Mouse (Mus musculus) heart, embryonic 15.5 days (tissue): ENCODE measurements at regions not wholly inside any gene's neighbourhood (a gene's known extent, or its start where the extent isn't known, plus 50 kb on each side); places are given as distances from the start of the nearest gene placed in this dataset.

Source experiments
- ATAC-seq: fragments of 200-750 bp; cut with Nextera tagmentation; replicated peaks from 2 replicates; pipeline ENCODE4 v1.8.0; 2017; ENCODE audit warnings: low read depth, moderate TSS enrichment; ENCODE audit not compliant: insufficient number of reproducible peaks, insufficient read depth, low FRiP score
- H3K27ac ChIP-seq: fragments of 300-500 bp; sonication (generic); 2 replicates; pipeline ENCODE4 v1.5.1; 2015; ENCODE audit warnings: mild to moderate bottlenecking, inconsistent platforms
- H3K27me3 ChIP-seq: fragments of 300-500 bp; sonication (generic); 2 replicates; pipeline ENCODE4 v1.6.1; 2015; ENCODE audit warnings: inconsistent platforms
- H3K36me3 ChIP-seq: fragments of 300-500 bp; sonication (generic); 2 replicates; pipeline ENCODE4 v1.6.1; 2015; ENCODE audit warnings: mild to moderate bottlenecking, inconsistent platforms
- H3K4me1 ChIP-seq: fragments of 300-500 bp; sonication (generic); replicated peaks from 2 replicates; pipeline ENCODE4 v1.6.1; 2015; ENCODE audit warnings: inconsistent platforms
- H3K4me2 ChIP-seq: fragments of 300-500 bp; sonication (generic); 2 replicates; pipeline ENCODE4 v1.6.1; 2015; ENCODE audit warnings: inconsistent platforms, mild to moderate bottlenecking, moderate library complexity
- H3K4me3 ChIP-seq: fragments of 300-500 bp; sonication (generic); 2 replicates; pipeline ENCODE4 v1.5.1; 2015; ENCODE audit warnings: mild to moderate bottlenecking, inconsistent platforms
- H3K9ac ChIP-seq: fragments of 300-500 bp; sonication (generic); 2 replicates; pipeline ENCODE4 v1.6.1; 2015; ENCODE audit warnings: mild to moderate bottlenecking, inconsistent platforms
- H3K9me3 ChIP-seq: fragments of 300-500 bp; sonication (generic); replicated peaks from 2 replicates; pipeline ENCODE4 v1.6.1; 2016; ENCODE audit warnings: inconsistent platforms
- WGBS: fragments of 180-500 bp; shearing (Covaris S2); methylation state at CpG from one replicate; pipeline ENCODE4 v1.1.7; 2015; ENCODE audit warnings: mixed read lengths; 5-methylcytosine and 5-hydroxymethylcytosine counted together

GRCm38 (mm10) chr1:80030635-80031034 is 169.7 kb upstream of the Serpine2 start:
- Histone ChIP-seq H3K36me3 (no peaks in the 10 kb centered on the region), H3K9me3 (no peaks in the 10 kb centered on the region), H3K4me1 (peaks cover 18% of the 10 kb centered on the region), H3K4me3 (no peak overlapping the region), H3K27ac (peak overlapping the region; percentile 7; the same call in 1 of the 2 replicates), H3K4me2 (no peak overlapping the region), H3K27me3 (no peaks in the 10 kb centered on the region), H3K9ac (no peak overlapping the region)
- WGBS: 79% methylated on average over 1 of the region's 1 CpGs
- no peak for ATAC-seq

GRCm38 (mm10) chr1:80030224-80030623 is 169.2 kb upstream of the Serpine2 start:
- Histone ChIP-seq H3K27ac (no peak overlapping the region), H3K9me3 (no peaks in the 10 kb centered on the region), H3K27me3 (no peaks in the 10 kb centered on the region), H3K4me2 (no peak overlapping the region), H3K4me3 (no peak overlapping the region), H3K36me3 (no peaks in the 10 kb centered on the region), H3K9ac (no peak overlapping the region), H3K4me1 (peaks cover 18% of the 10 kb centered on the region)
- no peak for ATAC-seq
- 48% methylated on average over 3 of the region's 3 CpGs for WGBS

GRCm38 (mm10) chr1:80025863-80026616 is 165.1 kb upstream of the Serpine2 start:
- H3K4me1 ChIP-seq: peaks cover 6% of the 10 kb centered on the region; the same call in 1 of the 2 replicates
- no peak for ATAC-seq
- no peak overlapping the region for H3K4me2 ChIP-seq
- no peaks in the 10 kb centered on the region for H3K9me3 ChIP-seq
- no peak overlapping the region for H3K9ac ChIP-seq
- H3K4me3 ChIP-seq: no peak overlapping the region
- no peaks in the 10 kb centered on the region for H3K36me3 ChIP-seq
- 83% methylated on average over 4 of the region's 4 CpGs for WGBS
- H3K27me3 ChIP-seq: no peaks in the 10 kb centered on the region
- H3K27ac ChIP-seq: no peak overlapping the region

GRCm38 (mm10) chr1:80023518-80024095 is 162.6 kb upstream of the Serpine2 start:
- H3K27ac ChIP-seq: no peak overlapping the region
- H3K9me3 ChIP-seq: no peaks in the 10 kb centered on the region
- no peak overlapping the region for H3K4me2 ChIP-seq
- ATAC-seq: no peak
- no peaks in the 10 kb centered on the region for H3K36me3 ChIP-seq
- no peaks in the 10 kb centered on the region for H3K27me3 ChIP-seq
- no peaks in the 10 kb centered on the region for H3K4me1 ChIP-seq
- H3K9ac ChIP-seq: no peak overlapping the region
- WGBS: 46% methylated on average over 6 of the region's 6 CpGs
- H3K4me3 ChIP-seq: no peak overlapping the region

GRCm38 (mm10) chr1:80021866-80022265 is 160.9 kb upstream of the Serpine2 start:
- Histone ChIP-seq H3K36me3 (no peaks in the 10 kb centered on the region), H3K4me2 (no peak overlapping the region), H3K9ac (no peak overlapping the region), H3K4me3 (no peak overlapping the region), H3K27ac (no peak overlapping the region), H3K4me1 (no peaks in the 10 kb centered on the region), H3K27me3 (no peaks in the 10 kb centered on the region), H3K9me3 (no peaks in the 10 kb centered on the region)
- no peak for ATAC-seq
- WGBS: 55% methylated on average over 3 of the region's 3 CpGs

GRCm38 (mm10) chr1:80018391-80019065 is 157.5 kb upstream of the Serpine2 start:
- 0 out of 2 replicates have a peak, but pooled peaks have one; percentile 14 for ATAC-seq
- H3K4me1 ChIP-seq: no peaks in the 10 kb centered on the region

GRCm38 (mm10) chr1:80015474-80015873 is 154.5 kb upstream of the Serpine2 start:
- Histone ChIP-seq H3K36me3 (no peaks in the 10 kb centered on the region), H3K27ac (no peak overlapping the region)
- 73% methylated on average over 5 of the region's 5 CpGs for WGBS

More at GRCm38 (mm10) chr1:80018391-80019065, 157.5 kb upstream of the Serpine2 start:
- WGBS: 57% methylated on average over 11 of the region's 11 CpGs
- H3K4me3 ChIP-seq: no peak overlapping the region
- no peaks in the 10 kb centered on the region for H3K36me3 ChIP-seq
- H3K27me3 ChIP-seq: no peaks in the 10 kb centered on the region
- no peak overlapping the region for H3K9ac ChIP-seq
- H3K9me3 ChIP-seq: no peaks in the 10 kb centered on the region
- no peak overlapping the region for H3K27ac ChIP-seq
- no peak overlapping the region for H3K4me2 ChIP-seq

GRCm38 (mm10) chr1:80014586-80014985 is 153.6 kb upstream of the Serpine2 start:
- Histone ChIP-seq H3K36me3 (no peaks in the 10 kb centered on the region), H3K9me3 (no peaks in the 10 kb centered on the region), H3K4me1 (no peaks in the 10 kb centered on the region), H3K9ac (no peak overlapping the region), H3K4me2 (no peak overlapping the region), H3K27ac (no peak overlapping the region), H3K27me3 (no peaks in the 10 kb centered on the region), H3K4me3 (no peak overlapping the region)
- ATAC-seq: no peak
- WGBS: 86% methylated on average over 2 of the region's 2 CpGs

More at GRCm38 (mm10) chr1:80015474-80015873, 154.5 kb upstream of the Serpine2 start:
- Histone ChIP-seq H3K9ac (no peak overlapping the region), H3K4me1 (no peaks in the 10 kb centered on the region), H3K9me3 (no peaks in the 10 kb centered on the region), H3K27me3 (no peaks in the 10 kb centered on the region), H3K4me2 (no peak overlapping the region), H3K4me3 (no peak overlapping the region)
- ATAC-seq: no peak

GRCm38 (mm10) chr1:80010724-80011123 is 149.7 kb upstream of the Serpine2 start:
- Histone ChIP-seq H3K9ac (no peak overlapping the region), H3K27me3 (no peaks in the 10 kb centered on the region), H3K4me3 (no peak overlapping the region), H3K36me3 (no peaks in the 10 kb centered on the region), H3K27ac (peak overlapping the region; percentile 16; the same call in 1 of the 2 replicates), H3K4me1 (no peaks in the 10 kb centered on the region), H3K9me3 (no peaks in the 10 kb centered on the region), H3K4me2 (no peak overlapping the region)
- ATAC-seq: peak; percentile 55; the same call in 1 of the 2 replicates
- WGBS: 39% methylated on average over 4 of the region's 4 CpGs

GRCm38 (mm10) chr1:79999081-79999480 is 138.1 kb upstream of the Serpine2 start:
- H3K9ac ChIP-seq: no peak overlapping the region
- H3K9me3 ChIP-seq: no peaks in the 10 kb centered on the region
- no peak for ATAC-seq
- 0 out of 2 replicates have a peak, but pooled peaks cover 4% of the 10 kb centered on the region for H3K4me1 ChIP-seq
- no peaks in the 10 kb centered on the region for H3K27me3 ChIP-seq
- WGBS: 62% methylated on average over 11 of the region's 11 CpGs
- no peak overlapping the region for H3K27ac ChIP-seq
- H3K4me3 ChIP-seq: no peak overlapping the region
- H3K4me2 ChIP-seq: no peak overlapping the region
- H3K36me3 ChIP-seq: no peaks in the 10 kb centered on the region

- ATAC-seq: no peak
These were observed 136.9 kb upstream of the Serpine2 start for GRCm38 (mm10) chr1:79997911-79998310.

More at GRCm38 (mm10) chr1:79997911-79998310, 136.9 kb upstream of the Serpine2 start:
- no peak overlapping the region for H3K4me2 ChIP-seq
- H3K4me3 ChIP-seq: no peak overlapping the region
- WGBS: 86% methylated on average over 10 of the region's 10 CpGs
- H3K9ac ChIP-seq: no peak overlapping the region
- 0 out of 2 replicates have a peak, but pooled peaks cover 4% of the 10 kb centered on the region for H3K4me1 ChIP-seq
- no peaks in the 10 kb centered on the region for H3K27me3 ChIP-seq
- H3K9me3 ChIP-seq: no peaks in the 10 kb centered on the region
- no peaks in the 10 kb centered on the region for H3K36me3 ChIP-seq
- no peak overlapping the region for H3K27ac ChIP-seq
